Mouse (Mus musculus) erythroblast, embryonic 14.5 days (primary cell): ENCODE results near the gene Myh7.
"Not testable (repeated sequence)": the region's sequence is repeated elsewhere in the genome, so short reads cannot be mapped to it uniquely, and the experiment has no call there.

Source experiments
- GATA1 ChIP-seq: IDR thresholded peaks from 2 replicates; pipeline ENCODE4 v1.6.1; 2012; ENCODE audit warnings: low read length, inconsistent platforms, mixed read lengths
- TAL1 ChIP-seq: IDR thresholded peaks from 3 replicates; pipeline ENCODE4 v1.6.1; 2012; ENCODE audit warnings: low read length, inconsistent platforms, mixed read lengths

DNA sequence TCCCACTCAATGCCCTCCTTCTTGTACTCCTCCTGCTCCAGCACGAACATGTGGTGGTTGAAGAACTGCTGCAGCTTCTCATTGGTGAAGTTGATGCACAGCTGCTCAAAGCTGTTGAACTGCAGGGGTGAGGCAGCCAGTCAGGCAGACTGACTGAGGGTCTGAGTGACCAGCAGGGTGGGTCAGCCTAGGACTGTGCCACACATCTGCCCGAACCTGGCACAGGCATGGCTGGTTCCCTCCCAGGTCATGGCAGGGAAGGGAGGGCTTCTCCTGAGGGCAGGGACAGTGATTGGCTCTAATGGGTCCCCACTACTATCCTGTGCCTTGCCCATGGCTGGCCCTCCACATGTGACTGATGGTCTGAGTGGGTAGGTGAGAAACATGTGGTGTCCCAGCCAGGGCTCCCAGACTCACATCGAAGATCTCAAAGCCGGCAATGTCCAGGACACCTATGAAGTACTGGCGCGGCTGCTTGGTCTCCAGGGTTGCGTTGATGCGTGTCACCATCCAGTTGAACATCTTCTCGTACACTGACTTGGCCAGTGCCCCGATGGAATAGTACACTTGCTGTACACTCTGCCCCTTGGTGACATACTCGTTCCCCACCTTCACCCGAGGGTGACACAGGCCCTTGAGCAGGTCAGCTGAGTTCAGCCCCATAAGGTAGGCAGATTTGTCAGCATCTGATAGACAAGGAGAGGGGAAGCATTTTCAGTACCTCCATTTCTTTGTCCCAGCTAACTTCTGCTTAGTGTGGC is 34.4 kb downstream of the Myh7 start:
- not testable (repeated sequence) for TF ChIP-seq GATA1, TAL1
